Mouse (Mus musculus) small intestine, adult 2 months (tissue): ENCODE measurements around the gene Hoxc4. TPM values are rescaled to one million over a fixed set of nuclear protein-coding genes. Genes with fewer than 3 reads are reported as not detected.

Experiments
- H3K27ac ChIP-seq: fragments of 200-500 bp; 2 replicates; pipeline ENCODE4 v1.5.1; 2012; ENCODE audit warnings: low read depth, low read length, control low read depth, inconsistent platforms; ENCODE audit not compliant: insufficient read depth
- H3K27me3 ChIP-seq: fragments of 200-500 bp; 2 replicates; pipeline ENCODE4 v1.6.1; 2012; ENCODE audit warnings: mild to moderate bottlenecking, moderate library complexity, low read length, inconsistent platforms; ENCODE audit not compliant: control insufficient read depth, insufficient read depth
- H3K36me3 ChIP-seq: fragments of 200-500 bp; 2 replicates; pipeline ENCODE4 v1.6.1; 2012; ENCODE audit warnings: mild to moderate bottlenecking, low read length, control low read depth, inconsistent platforms; ENCODE audit not compliant: control insufficient read depth, insufficient read depth
- H3K4me1 ChIP-seq: fragments of 200-500 bp; 2 replicates; pipeline ENCODE4 v1.6.1; 2012; ENCODE audit warnings: low read length, inconsistent platforms, mixed read lengths; ENCODE audit not compliant: control insufficient read depth, insufficient read depth, insufficient read length
- H3K4me3 ChIP-seq: fragments of 200-500 bp; 2 replicates; pipeline ENCODE4 v1.5.1; 2012; ENCODE audit warnings: low read depth, mild to moderate bottlenecking, control low read depth, inconsistent platforms, low read length, moderate library complexity
- CTCF ChIP-seq: fragments of 200-500 bp; IDR thresholded peaks from 2 replicates; pipeline ENCODE4 v1.5.1; 2012; ENCODE audit warnings: low read depth, mild to moderate bottlenecking, control low read depth, inconsistent platforms, low read length, moderate library complexity, mixed read lengths; ENCODE audit not compliant: insufficient replicate concordance, insufficient read length; ENCODE audit errors: extremely low read depth
- POLR2A ChIP-seq: fragments of 200-500 bp; IDR thresholded peaks from 2 replicates; pipeline ENCODE4 v1.6.1; 2012; ENCODE audit warnings: low read depth, mild to moderate bottlenecking, control low read depth, inconsistent platforms, low read length, moderate library complexity
- WGBS: fragments of 180-500 bp; shearing (Covaris S2); methylation state at CpG from one replicate; pipeline ENCODE4 v1.1.7; 2018; 5-methylcytosine and 5-hydroxymethylcytosine counted together
- polyA plus RNA-seq: library from polyadenylated mRNA; depleted of rRNA; stranded (reverse); fragments of >200 nt; gene quantifications from 2 replicates; pipeline ENCODE4 v1.2.3, GENCODE M21; 2012

Gene Hoxc4
- polyA plus RNA-seq, 1 experiment, result 2.1 TPM

- TF ChIP-seq CTCF, result no peak
- no peak for TF ChIP-seq POLR2A
- Histone ChIP-seq H3K36me3 (no peaks in the 10 kb centered on the region), H3K27me3 (peaks cover 66% of the 10 kb centered on the region), H3K4me1 (peaks cover 2% of the 10 kb centered on the region), H3K4me3 (peak overlapping the region; percentile 40), H3K27ac (peak overlapping the region; percentile 16; the same call in 1 of the 2 replicates)
- WGBS, result 15% methylated on average over 26 of the region's 26 CpGs
These were observed 6.7 kb upstream of the Hoxc4 start for GRCm38 (mm10) chr15:103011928-103012486.

GRCm38 (mm10) chr15:103013238-103013984, 5.3 kb upstream of the Hoxc4 start:
- no peaks in the 10 kb centered on the region for H3K36me3 ChIP-seq
- H3K27me3 ChIP-seq, result peaks cover 73% of the 10 kb centered on the region
- TF ChIP-seq POLR2A (no peak), CTCF (peak; percentile 78; the same call in 1 of the 2 replicates)
- 0 out of 2 replicates have a peak overlapping the region, but pooled peaks have one; percentile 8 for H3K4me3 ChIP-seq
- WGBS, result 7% methylated on average over 17 of the region's 17 CpGs
- peak overlapping the region; percentile 80 for H3K27ac ChIP-seq
- peaks cover 2% of the 10 kb centered on the region for H3K4me1 ChIP-seq

- 3% methylated on average over 57 of the region's 57 CpGs for WGBS
- Histone ChIP-seq H3K36me3 (no peaks in the 10 kb centered on the region), H3K27ac (peak overlapping the region; percentile 80), H3K4me3 (peak overlapping the region; percentile 59), H3K27me3 (peaks cover 71% of the 10 kb centered on the region), H3K4me1 (peaks cover 2% of the 10 kb centered on the region)
- TF ChIP-seq CTCF (no peak), POLR2A (no peak)
These were observed 4.3 kb upstream of the Hoxc4 start for GRCm38 (mm10) chr15:103014166-103015008.

- H3K27ac ChIP-seq, result peak overlapping the region; percentile 16; the same call in 1 of the 2 replicates
- 4% methylated on average over 28 of the region's 28 CpGs for WGBS
- H3K4me3 ChIP-seq, result peak overlapping the region; percentile 59
- TF ChIP-seq CTCF, result no peak
- TF ChIP-seq POLR2A, result no peak
- no peaks in the 10 kb centered on the region; the same call in 1 of the 2 replicates for H3K4me1 ChIP-seq
- peaks cover 65% of the 10 kb centered on the region for H3K27me3 ChIP-seq
- no peaks in the 10 kb centered on the region for H3K36me3 ChIP-seq
These were observed 3.7 kb upstream of the Hoxc4 start for GRCm38 (mm10) chr15:103015009-103015399.

DNA sequence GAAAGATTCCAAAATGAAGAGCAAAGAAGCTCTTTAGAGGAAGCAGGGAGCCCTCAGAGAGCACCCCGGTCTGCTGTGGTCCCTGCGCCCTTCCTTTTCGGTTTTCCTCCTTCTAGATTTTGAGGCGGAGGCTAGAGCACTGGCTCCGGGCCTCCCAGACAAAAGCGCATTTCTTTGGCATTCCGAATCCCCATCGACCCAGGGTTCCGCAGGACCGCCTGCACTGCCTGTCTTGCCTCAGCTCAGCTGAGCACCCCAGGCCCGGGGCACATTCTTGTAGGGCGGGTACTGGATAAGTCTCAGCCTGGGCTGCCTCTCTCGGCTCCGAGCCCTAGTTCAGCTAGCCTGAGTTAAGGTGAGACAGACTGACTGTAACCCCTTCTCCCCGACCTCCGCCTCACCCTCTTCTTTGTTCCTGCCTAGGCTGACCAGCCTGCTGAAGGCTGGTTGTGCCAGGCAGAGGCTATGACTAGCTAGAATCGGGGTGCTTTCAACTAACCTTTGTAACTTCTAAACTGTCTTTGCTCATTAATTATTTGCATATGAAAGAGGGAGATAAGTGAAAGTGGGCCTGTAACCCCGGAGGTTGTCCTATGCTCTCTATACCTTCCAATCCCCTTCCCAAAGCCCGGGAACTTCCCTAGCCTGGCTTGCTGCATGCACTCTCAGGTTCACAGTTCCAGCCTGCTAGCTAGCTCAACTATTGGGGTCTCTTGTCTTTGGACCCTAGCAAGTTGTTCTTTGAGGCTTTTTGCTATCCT, 3.1 kb upstream of the Hoxc4 start:
- H3K36me3 ChIP-seq, result no peaks in the 10 kb centered on the region
- TF ChIP-seq CTCF (no peak), POLR2A (no peak)
- 12% methylated on average over 19 of the region's 19 CpGs for WGBS
- H3K4me3 ChIP-seq, result peak overlapping the region; percentile 59
- peaks cover 59% of the 10 kb centered on the region for H3K27me3 ChIP-seq
- H3K4me1 ChIP-seq, result no peaks in the 10 kb centered on the region; the same call in 1 of the 2 replicates
- H3K27ac ChIP-seq, result peak overlapping the region; percentile 16; the same call in 1 of the 2 replicates

DNA sequence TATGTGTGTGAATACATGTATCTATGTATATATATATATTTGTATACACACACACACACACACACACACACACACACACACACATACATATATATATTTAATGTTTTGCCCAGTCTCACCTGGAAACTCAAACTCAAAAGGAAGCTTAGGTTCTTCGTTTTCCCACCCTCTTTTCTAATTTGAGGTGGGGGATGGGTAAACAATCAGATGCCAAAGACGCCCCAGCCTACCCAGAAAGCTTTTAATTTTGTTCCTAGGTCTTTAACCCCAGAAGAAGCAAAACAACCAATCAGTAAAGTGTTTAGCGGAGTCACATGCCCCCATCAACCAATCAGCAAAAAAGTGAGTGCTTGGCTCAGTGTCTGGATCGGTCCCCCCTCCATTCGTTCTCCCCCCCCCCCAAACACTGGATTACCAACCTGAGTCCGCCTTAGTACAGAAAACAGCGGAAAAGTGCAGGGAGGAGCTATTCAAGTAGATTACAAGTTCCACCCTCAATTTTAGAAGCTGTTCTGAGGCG, 2.2 kb downstream of the Hoxc4 start:
- TF ChIP-seq CTCF (no peak), POLR2A (no peak)
- Histone ChIP-seq H3K36me3 (no peaks in the 10 kb centered on the region), H3K4me3 (no peak overlapping the region), H3K27ac (no peak overlapping the region), H3K27me3 (peaks cover 23% of the 10 kb centered on the region), H3K4me1 (no peaks in the 10 kb centered on the region)
- 12% methylated on average over 8 of the region's 8 CpGs for WGBS
